Mouse (Mus musculus) kidney, postnatal 0 days (tissue): ENCODE results near the gene Dars. TPM values are rescaled to one million over a fixed set of nuclear protein-coding genes. Genes with fewer than 3 reads are reported as not detected.

Source experiments
- ATAC-seq: fragments of 200-750 bp; cut with Nextera tagmentation; replicated peaks from 2 replicates; pipeline ENCODE4 v1.8.0; 2017; ENCODE audit warnings: low read depth, moderate number of reproducible peaks, moderate TSS enrichment, moderate library complexity; ENCODE audit not compliant: low FRiP score
- DNase-seq: peaks from one replicate; pipeline ENCODE4 v3.0.0-alpha.2; 2016; ENCODE audit warnings: low spot score
- H3K27ac ChIP-seq: fragments of 300-500 bp; sonication (generic); 2 replicates; pipeline ENCODE4 v1.5.1; 2014; ENCODE audit warnings: mild to moderate bottlenecking
- H3K27me3 ChIP-seq: fragments of 300-500 bp; sonication (generic); 2 replicates; pipeline ENCODE4 v1.6.1; 2014; ENCODE audit warnings: low read length, mixed read lengths; ENCODE audit not compliant: insufficient read depth
- H3K36me3 ChIP-seq: fragments of 300-500 bp; sonication (generic); 2 replicates; pipeline ENCODE4 v1.6.1; 2014; ENCODE audit warnings: low read length, mixed read lengths; ENCODE audit not compliant: insufficient read depth
- H3K4me1 ChIP-seq: fragments of 300-500 bp; sonication (generic); replicated peaks from 2 replicates; pipeline ENCODE4 v1.6.1; 2014; ENCODE audit warnings: antibody characterized with exemption, low read length, mixed read lengths; ENCODE audit not compliant: insufficient read depth
- H3K4me2 ChIP-seq: fragments of 300-500 bp; sonication (generic); 2 replicates; pipeline ENCODE4 v1.6.1; 2014; ENCODE audit warnings: mild to moderate bottlenecking, low read length, moderate library complexity, mixed read lengths
- H3K4me3 ChIP-seq: fragments of 300-500 bp; sonication (generic); replicated peaks from 2 replicates; pipeline ENCODE4 v1.5.1; 2014; ENCODE audit warnings: low read depth, low read length
- H3K9ac ChIP-seq: fragments of 300-500 bp; sonication (generic); 2 replicates; pipeline ENCODE4 v1.6.1; 2014; ENCODE audit warnings: low read depth, low read length
- H3K9me3 ChIP-seq: fragments of 300-500 bp; sonication (generic); replicated peaks from 2 replicates; pipeline ENCODE4 v1.6.1; 2016; ENCODE audit warnings: low read length, inconsistent platforms, mixed read lengths
- CTCF ChIP-seq: IDR thresholded peaks from 2 replicates; pipeline ENCODE4 v1.5.1; 2016; ENCODE audit warnings: antibody characterized with exemption, low read depth, mild to moderate bottlenecking, moderate library complexity
- WGBS: fragments of 180-500 bp; shearing (Covaris S2); extraction: QIAGEN DNeasy Blood & Tissue Kit; methylation state at CpG from one replicate; pipeline ENCODE4 v1.1.7; 2014; 5-methylcytosine and 5-hydroxymethylcytosine counted together
- polyA plus RNA-seq: library from polyadenylated mRNA; unstranded; fragments of >200 nt; fragmentation: Nextera tagmentation; extraction: Ambion mirVana; gene quantifications from 2 replicates; pipeline ENCODE4 v1.2.1, GENCODE M21; 2015

The Dars gene
- polyA plus RNA-seq, 1 experiment from 2014 or later, result 142 TPM

DNA sequence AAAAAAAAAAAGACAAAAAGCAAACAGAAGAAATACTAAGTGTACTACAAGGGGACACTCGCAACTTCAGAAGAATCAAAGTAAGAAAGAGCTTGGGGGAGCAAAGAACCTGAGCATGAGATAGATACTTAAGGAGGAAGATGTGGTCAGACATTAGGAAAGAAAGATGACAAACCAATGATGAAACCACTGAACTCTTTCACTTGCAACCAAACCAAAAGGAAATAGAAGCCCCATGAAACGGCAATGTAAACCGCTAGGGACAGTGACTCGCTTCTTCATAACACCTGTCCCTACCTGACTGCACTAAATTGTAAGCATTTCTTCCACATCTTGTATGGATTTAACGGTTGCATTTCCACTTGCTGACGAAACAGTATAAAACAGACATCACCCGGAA is 30.7 kb downstream of the Dars start:
- TF ChIP-seq CTCF, result no peak
- H3K4me1 ChIP-seq, result no peaks in the 10 kb centered on the region
- no peaks in the 10 kb centered on the region for H3K9me3 ChIP-seq
- no peak overlapping the region for H3K4me3 ChIP-seq
- H3K27me3 ChIP-seq, result no peaks in the 10 kb centered on the region
- H3K27ac ChIP-seq, result no peak overlapping the region
- peaks cover 18% of the 10 kb centered on the region for H3K36me3 ChIP-seq
- no peak for DNase-seq
- H3K9ac ChIP-seq, result no peak overlapping the region
- no peak overlapping the region for H3K4me2 ChIP-seq
- ATAC-seq, result no peak
- 88% methylated on average over 7 of the region's 7 CpGs for WGBS

DNA sequence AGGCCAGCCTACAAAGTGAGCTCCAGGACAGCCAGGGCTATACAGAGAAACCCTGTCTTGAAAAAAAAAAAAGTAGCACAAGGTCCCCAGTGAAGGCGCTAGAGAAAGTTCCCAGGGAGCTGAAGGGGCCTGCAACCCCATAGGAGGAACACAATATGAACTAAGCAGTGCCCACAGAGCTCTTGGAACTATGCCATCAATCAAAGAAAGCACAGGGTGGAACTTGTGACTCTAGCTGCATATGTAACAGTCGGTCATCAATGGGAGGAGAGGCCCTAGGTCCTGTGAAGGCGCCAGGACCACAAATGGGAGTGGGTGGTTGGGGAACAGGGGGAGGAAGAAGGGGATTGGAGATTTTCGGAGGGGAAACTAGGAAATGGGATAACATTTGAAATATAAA is 40.3 kb downstream of the Dars start:
- no peak for ATAC-seq
- peaks cover 7% of the 10 kb centered on the region for H3K36me3 ChIP-seq
- H3K9me3 ChIP-seq, result no peaks in the 10 kb centered on the region
- H3K4me3 ChIP-seq, result no peak overlapping the region
- H3K9ac ChIP-seq, result no peak overlapping the region
- 91% methylated on average over 4 of the region's 4 CpGs for WGBS
- no peak overlapping the region for H3K27ac ChIP-seq
- H3K4me1 ChIP-seq, result no peaks in the 10 kb centered on the region
- no peak overlapping the region for H3K4me2 ChIP-seq
- DNase-seq, result no peak
- no peaks in the 10 kb centered on the region for H3K27me3 ChIP-seq
- no peak for TF ChIP-seq CTCF

DNA sequence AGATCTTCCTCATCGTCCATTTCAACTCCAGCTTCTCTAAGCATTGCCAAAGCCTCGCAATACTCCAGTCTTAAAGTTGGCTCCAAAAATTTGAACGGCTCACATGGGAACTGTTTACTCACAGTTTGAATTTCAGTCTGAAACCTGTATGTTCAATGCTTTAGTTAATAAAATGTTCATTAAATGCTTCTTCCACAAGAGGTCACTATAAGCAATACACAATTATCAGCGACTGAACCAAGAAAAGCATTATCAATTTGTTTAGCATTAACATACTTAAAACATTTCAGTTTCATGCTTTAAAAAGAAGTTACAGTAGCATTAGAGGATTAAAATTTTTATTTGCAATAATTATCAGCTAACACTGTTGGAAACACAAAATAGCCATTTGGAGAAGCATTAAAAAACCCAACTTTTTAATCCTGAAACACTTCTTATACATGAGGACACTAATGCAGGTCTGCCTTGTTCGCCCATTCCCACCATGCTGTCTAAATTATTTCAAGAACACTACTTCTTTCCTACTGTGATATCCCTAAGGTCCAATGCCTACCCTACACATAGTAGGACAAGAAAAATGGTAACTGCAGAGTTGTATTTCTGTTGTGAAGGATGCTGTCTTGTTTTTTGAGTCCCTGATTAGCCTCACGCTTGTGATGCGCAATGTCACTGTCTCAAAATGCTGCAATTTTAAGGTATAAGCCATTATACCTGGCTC is 44.9 kb downstream of the Dars start:
- Histone ChIP-seq H3K9me3 (no peaks in the 10 kb centered on the region), H3K36me3 (no peaks in the 10 kb centered on the region), H3K4me1 (no peaks in the 10 kb centered on the region), H3K4me3 (no peak overlapping the region), H3K4me2 (no peak overlapping the region), H3K27me3 (no peaks in the 10 kb centered on the region), H3K27ac (no peak overlapping the region), H3K9ac (no peak overlapping the region)
- peak; percentile 79 for TF ChIP-seq CTCF
- WGBS, result 80% methylated on average over 7 of the region's 7 CpGs
- DNase-seq (peak; percentile 65), ATAC-seq (no peak)

DNA sequence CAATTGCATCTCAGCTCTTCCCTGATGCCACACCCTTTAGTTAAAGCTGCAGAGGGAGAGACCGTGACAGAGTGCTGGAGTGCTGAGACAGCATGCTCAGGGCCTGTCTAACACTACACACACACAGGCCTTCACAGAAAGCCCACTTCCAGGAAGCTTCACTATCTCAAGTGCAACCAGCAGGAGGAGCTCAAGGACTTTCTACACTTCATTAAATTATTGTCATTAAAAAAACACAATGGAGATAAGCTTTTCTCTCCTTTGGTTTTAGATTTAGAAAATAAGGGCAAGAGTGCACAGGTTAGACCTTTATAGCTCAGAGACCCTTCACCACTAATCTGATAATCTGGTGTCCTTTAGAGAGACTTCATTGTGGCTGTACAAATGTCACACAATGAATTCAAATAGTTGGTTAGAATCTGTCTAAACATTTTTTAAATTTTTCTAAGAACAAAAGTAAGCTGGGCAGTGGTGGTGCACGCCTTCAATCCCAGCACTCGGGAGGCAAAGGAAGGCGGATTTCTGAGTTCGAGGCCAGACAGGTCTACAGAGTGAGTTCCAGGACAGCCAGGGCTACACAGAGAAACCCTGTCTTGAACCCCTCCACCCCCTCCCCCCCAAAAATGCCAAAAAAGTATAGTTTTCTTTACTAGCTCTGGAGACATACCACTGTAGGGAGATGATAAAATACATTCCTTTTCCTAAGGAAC is 48.3 kb downstream of the Dars start:
- Histone ChIP-seq H3K4me3 (no peak overlapping the region), H3K4me1 (no peaks in the 10 kb centered on the region), H3K4me2 (no peak overlapping the region), H3K27me3 (no peaks in the 10 kb centered on the region), H3K9ac (no peak overlapping the region), H3K36me3 (peaks cover 16% of the 10 kb centered on the region; the same call in 1 of the 2 replicates), H3K9me3 (no peaks in the 10 kb centered on the region), H3K27ac (no peak overlapping the region)
- DNase-seq, result peak; percentile 83
- TF ChIP-seq CTCF, result peak; percentile 83
- ATAC-seq, result peak; percentile 61
- 70% methylated on average over 5 of the region's 5 CpGs for WGBS

DNA sequence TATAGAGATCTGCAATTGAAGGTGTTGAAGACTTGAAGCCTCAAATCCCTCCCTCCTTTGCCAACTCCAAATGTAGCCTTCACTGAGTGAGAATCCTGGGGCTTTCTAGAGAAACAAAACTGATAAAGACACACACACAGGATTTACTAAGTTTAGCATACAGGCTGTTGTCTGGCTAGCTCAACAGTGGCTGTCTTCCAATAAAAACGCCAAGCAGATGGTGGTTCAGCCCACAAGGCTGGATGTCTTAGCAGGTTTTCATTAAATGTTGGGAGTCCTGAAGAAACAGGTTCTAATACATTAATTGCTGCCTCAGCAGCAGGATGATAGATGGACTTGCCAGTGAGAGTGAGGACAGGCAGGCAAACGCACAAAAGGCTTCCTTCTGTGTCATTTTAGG is 56.6 kb downstream of the Dars start:
- no peak overlapping the region for H3K4me3 ChIP-seq
- H3K9ac ChIP-seq, result no peak overlapping the region
- WGBS, result 53% methylated on average over 2 of the region's 2 CpGs
- no peak overlapping the region for H3K4me2 ChIP-seq
- no peak for ATAC-seq
- H3K27ac ChIP-seq, result no peak overlapping the region
- H3K27me3 ChIP-seq, result no peaks in the 10 kb centered on the region
- peaks cover 9% of the 10 kb centered on the region; the same call in 1 of the 2 replicates for H3K4me1 ChIP-seq
- peaks cover 18% of the 10 kb centered on the region for H3K36me3 ChIP-seq
- no peaks in the 10 kb centered on the region for H3K9me3 ChIP-seq
- DNase-seq, result no peak
- no peak for TF ChIP-seq CTCF

DNA sequence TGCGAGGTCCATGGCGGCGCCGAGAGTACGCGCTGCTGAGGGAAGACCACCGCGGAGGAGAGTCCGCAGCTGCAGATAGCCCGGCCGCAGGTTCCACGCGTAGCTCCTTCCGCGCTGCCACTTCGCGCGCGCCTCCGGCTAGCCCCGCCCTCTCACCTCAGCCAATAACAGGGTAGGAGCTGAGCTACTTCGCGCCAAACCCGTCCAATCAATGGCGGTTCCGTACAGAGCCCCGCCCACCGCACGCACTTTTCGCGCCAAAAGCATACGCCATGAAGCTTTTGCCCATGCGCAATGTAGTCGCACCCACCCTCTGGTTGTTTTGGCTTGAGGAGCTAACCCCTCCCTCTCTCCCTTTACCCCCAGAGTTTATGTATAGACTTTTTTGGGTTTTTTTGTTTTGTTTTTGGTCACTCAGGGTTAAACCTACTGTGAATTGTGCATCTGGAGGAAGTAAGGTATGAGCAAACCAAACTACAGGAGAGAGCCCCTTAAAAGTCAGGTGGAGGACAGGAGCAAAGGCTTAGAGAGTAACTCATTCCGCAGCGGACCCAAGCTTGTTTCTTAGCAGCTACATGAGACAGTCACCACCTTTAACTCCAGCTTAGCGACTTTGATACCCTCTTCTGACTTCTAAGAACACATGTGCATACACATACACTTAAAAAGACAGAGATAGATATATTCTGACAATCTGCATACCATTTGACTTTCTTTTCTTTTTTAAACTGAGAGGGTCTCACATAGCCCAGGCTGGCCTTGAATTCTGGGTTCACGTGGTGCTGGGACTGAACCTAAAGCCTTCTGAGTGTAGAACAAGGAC is 57.4 kb downstream of the Dars start, which contains the start of gene Mcm6:
TSS of gene Mcm6 (minus strand) at position 111 of the 823 bp plus-strand sequence.
- peak within 1 kb of the TSS; percentile 65 for H3K9ac ChIP-seq
- H3K4me2 ChIP-seq, result peak within 1 kb of the TSS; percentile 70
- ATAC-seq (peak; percentile 97), DNase-seq (peak; percentile 98)
- peaks cover 15% of the 10 kb centered on the region for H3K36me3 ChIP-seq
- no peaks in the 10 kb centered on the region for H3K27me3 ChIP-seq
- H3K27ac ChIP-seq, result peak within 1 kb of the TSS; percentile 61
- no peak for TF ChIP-seq CTCF
- peak within 1 kb of the TSS; percentile 51 for H3K4me3 ChIP-seq
- H3K9me3 ChIP-seq, result no peaks in the 10 kb centered on the region
- H3K4me1 ChIP-seq, result peaks cover 9% of the 10 kb centered on the region; the same call in 1 of the 2 replicates
- 2% methylated on average over 38 of the region's 38 CpGs for WGBS
